8 mouse cellular contexts compared by ENCODE assay signal in the genomic region with DNA sequence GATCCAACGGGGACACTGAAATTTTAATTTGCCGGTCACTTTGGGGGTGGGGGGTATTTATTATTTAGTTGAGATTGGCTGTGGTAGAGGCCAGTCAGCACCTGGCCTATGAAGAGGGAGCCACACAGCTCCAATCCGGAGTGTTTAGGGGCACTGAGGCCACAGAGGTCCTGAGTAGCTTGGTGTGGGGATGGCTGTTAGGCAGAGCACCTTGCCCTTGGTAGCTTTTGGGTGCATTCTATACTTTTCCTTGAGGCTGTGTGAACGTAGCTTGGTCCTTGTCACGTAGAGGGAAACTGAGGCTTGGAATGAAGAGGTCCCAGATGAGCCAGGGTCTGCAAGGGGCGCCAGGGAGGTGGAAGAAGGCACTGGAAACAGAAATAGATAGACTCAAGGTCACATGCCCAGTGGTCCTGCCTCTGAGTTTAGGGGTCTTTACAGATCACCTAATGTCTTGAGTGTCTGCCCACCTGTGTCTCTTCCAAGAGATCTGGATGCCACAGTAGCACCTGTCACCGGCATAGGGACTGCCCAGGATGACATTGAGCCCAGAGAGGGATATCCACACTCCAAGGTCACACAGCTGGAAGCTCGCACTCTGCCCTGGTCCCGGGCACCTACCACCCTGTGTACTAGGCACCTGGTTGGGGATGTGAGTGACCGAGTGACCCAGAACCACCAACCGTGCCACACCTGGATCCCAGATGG. TPM values are rescaled to one million over a fixed set of nuclear protein-coding genes. Genes with fewer than 3 reads are reported as not detected.
DNase-seq lines count a peak whose midpoint lies in the region; ATAC-seq and TF ChIP-seq lines count a peak whose summit lies in the region.

No protein-coding gene starts in this region.

- H3K36me3 ChIP-seq in lung, postnatal 0 days (ENCODE audit: insufficient read depth, low read length): peaks cover 2% of the 10 kb centered on the region; the same call in 1 of the 2 replicates
- peaks cover 21% of the 10 kb centered on the region for H3K36me3 ChIP-seq in limb, embryonic 12.5 days
- peaks cover 6% of the 10 kb centered on the region for H3K36me3 ChIP-seq in stomach, embryonic 14.5 days (ENCODE audit: control insufficient read depth, insufficient read depth, low read length)

- H3K4me3 ChIP-seq in lung, postnatal 0 days (ENCODE audit: low read depth, low read length): peak overlapping the region; percentile 79
- peak overlapping the region; percentile 84 for H3K4me3 ChIP-seq in limb, embryonic 12.5 days (replicated peaks)
- peak overlapping the region; percentile 94 for H3K4me3 ChIP-seq in stomach, embryonic 14.5 days (ENCODE audit: low read depth, low read length)

- peak overlapping the region; percentile 95 for H3K27ac ChIP-seq in lung, postnatal 0 days (ENCODE audit: low read length)
- H3K27ac ChIP-seq in limb, embryonic 12.5 days: peak overlapping the region; percentile 90
- H3K27ac ChIP-seq in stomach, embryonic 14.5 days (ENCODE audit: low read length): peak overlapping the region; percentile 89; the same call in 1 of the 2 replicates

- peak overlapping the region; percentile 68 for H3K4me2 ChIP-seq in lung, postnatal 0 days (replicated peaks; ENCODE audit: low read depth, low read length)
- H3K4me2 ChIP-seq in limb, embryonic 12.5 days: peak overlapping the region; percentile 97
- peak overlapping the region; percentile 93 for H3K4me2 ChIP-seq in stomach, embryonic 14.5 days (replicated peaks; ENCODE audit: low read depth, low read length)

- H3K9me3 ChIP-seq in lung, postnatal 0 days (ENCODE audit: low read length): no peaks in the 10 kb centered on the region
- no peaks in the 10 kb centered on the region for H3K9me3 ChIP-seq in limb, embryonic 12.5 days
- H3K9me3 ChIP-seq in stomach, embryonic 14.5 days (ENCODE audit: control insufficient read depth, low read depth, low read length): no peaks in the 10 kb centered on the region

- H3K27me3 ChIP-seq in lung, postnatal 0 days (replicated peaks; ENCODE audit: insufficient read depth, low read length): no peaks in the 10 kb centered on the region
- H3K27me3 ChIP-seq in limb, embryonic 12.5 days: peaks cover 22% of the 10 kb centered on the region
- peaks cover 4% of the 10 kb centered on the region; the same call in 1 of the 2 replicates for H3K27me3 ChIP-seq in stomach, embryonic 14.5 days (ENCODE audit: control insufficient read depth, insufficient read depth, low read length)

- peak overlapping the region; percentile 76 for H3K9ac ChIP-seq in lung, postnatal 0 days (replicated peaks; ENCODE audit: low read depth)
- H3K9ac ChIP-seq in limb, embryonic 12.5 days (replicated peaks): peak overlapping the region; percentile 89
- peak overlapping the region; percentile 90 for H3K9ac ChIP-seq in stomach, embryonic 14.5 days (replicated peaks; ENCODE audit: low read depth, low read length)

- no peak for ATAC-seq in lung, postnatal 0 days
- no peak for ATAC-seq in limb, embryonic 12.5 days (ENCODE audit: insufficient number of reproducible peaks, insufficient read depth, low FRiP score, low TSS enrichment, low read depth)
- ATAC-seq in stomach, embryonic 14.5 days (ENCODE audit: insufficient number of reproducible peaks, insufficient read depth, low FRiP score, low read depth): no peak

- peaks cover 51% of the 10 kb centered on the region for H3K4me1 ChIP-seq in lung, postnatal 0 days (ENCODE audit: insufficient read depth, low read depth, low read length)
- H3K4me1 ChIP-seq in limb, embryonic 12.5 days (replicated peaks): peaks cover 63% of the 10 kb centered on the region
- H3K4me1 ChIP-seq in stomach, embryonic 14.5 days (ENCODE audit: control insufficient read depth, insufficient read depth, low read length): peaks cover 49% of the 10 kb centered on the region

- DNase-seq in cerebellum, adult 11 months: peak; percentile 47
- no peak for DNase-seq in cerebellum, postnatal 4 days (ENCODE audit: low spot score in 2 of 2)
- DNase-seq in lung, postnatal 0 days (ENCODE audit: low spot score): no peak
- no peak for DNase-seq in lung, adult 18-20 months
- no peak for DNase-seq in thymus, postnatal 4 days
- DNase-seq in urinary bladder, postnatal 25 days (ENCODE audit: low spot score): no peak

- TF ChIP-seq EP300 in lung, postnatal 0 days (IDR thresholded peaks at IDR 0.05): no peak

- no peak for TF ChIP-seq CTCF in lung, postnatal 0 days (IDR thresholded peaks at IDR 0.05)

- WGBS in lung, postnatal 0 days: 41% methylated on average over 11 of the region's 11 CpGs
- 55% methylated on average over 11 of the region's 11 CpGs for WGBS in limb, embryonic 12.5 days
- 57% methylated on average over 11 of the region's 11 CpGs for WGBS in stomach, embryonic 14.5 days

RNA-seq across cellular contexts. Expression of gene Zbtb7a, which starts 4.0 kb away (rescaled TPM):
- polyA plus RNA-seq in lung, postnatal 0 days (2015; fragmentation: Nextera tagmentation; extraction: Ambion mirVana): 58.2 and 62.0 TPM in 2 replicates
- polyA plus RNA-seq in limb, embryonic 12.5 days (2016; fragmentation: Nextera tagmentation; extraction: Ambion mirVana): 19.0 and 19.7 TPM in 2 replicates
- 25.5 and 27.4 TPM in 2 replicates for polyA plus RNA-seq in stomach, embryonic 14.5 days (2014; fragmentation: Nextera tagmentation; extraction: Ambion mirVana)

RNA-seq across cellular contexts. Expression of gene Pias4, which starts 28.7 kb away (rescaled TPM):
- polyA plus RNA-seq in lung, postnatal 0 days (2015; fragmentation: Nextera tagmentation; extraction: Ambion mirVana): 27.9 TPM in 2 replicates
- 57.7 and 62.1 TPM in 2 replicates for polyA plus RNA-seq in limb, embryonic 12.5 days (2016; fragmentation: Nextera tagmentation; extraction: Ambion mirVana)
- 32.7 and 40.9 TPM in 2 replicates for polyA plus RNA-seq in stomach, embryonic 14.5 days (2014; fragmentation: Nextera tagmentation; extraction: Ambion mirVana)

RNA-seq across cellular contexts. Expression of gene Map2k2, which starts 33.3 kb away (rescaled TPM):
- polyA plus RNA-seq in lung, postnatal 0 days (2015; fragmentation: Nextera tagmentation; extraction: Ambion mirVana): 118 and 121 TPM in 2 replicates
- 220 and 229 TPM in 2 replicates for polyA plus RNA-seq in limb, embryonic 12.5 days (2016; fragmentation: Nextera tagmentation; extraction: Ambion mirVana)
- 164 and 167 TPM in 2 replicates for polyA plus RNA-seq in stomach, embryonic 14.5 days (2014; fragmentation: Nextera tagmentation; extraction: Ambion mirVana)

RNA-seq across cellular contexts. Expression of gene Eef2, which starts 37.5 kb away (rescaled TPM):
- 509 and 537 TPM in 2 replicates for polyA plus RNA-seq in lung, postnatal 0 days (2015; fragmentation: Nextera tagmentation; extraction: Ambion mirVana)
- 524 and 544 TPM in 2 replicates for polyA plus RNA-seq in limb, embryonic 12.5 days (2016; fragmentation: Nextera tagmentation; extraction: Ambion mirVana)
- 416 and 434 TPM in 2 replicates for polyA plus RNA-seq in stomach, embryonic 14.5 days (2014; fragmentation: Nextera tagmentation; extraction: Ambion mirVana)

RNA-seq across cellular contexts. Expression of gene Creb3l3, which starts 40.3 kb away (rescaled TPM):
- polyA plus RNA-seq in lung, postnatal 0 days (2015; fragmentation: Nextera tagmentation; extraction: Ambion mirVana): 0.40 and 0.57 TPM in 2 replicates
- 0.45 and 0.61 TPM in 2 replicates for polyA plus RNA-seq in limb, embryonic 12.5 days (2016; fragmentation: Nextera tagmentation; extraction: Ambion mirVana)
- 0.22 and 0.56 TPM in 2 replicates for polyA plus RNA-seq in stomach, embryonic 14.5 days (2014; fragmentation: Nextera tagmentation; extraction: Ambion mirVana)
